Mouse (Mus musculus) MEL (cell line): ENCODE measurements at regions not wholly inside any gene's neighbourhood (a gene's known extent, or its start where the extent isn't known, plus 50 kb on each side); places are given as distances from the start of the nearest gene placed in this dataset.

Experiments used
- CHD2 ChIP-seq: IDR thresholded peaks from 2 replicates; pipeline ENCODE4 v1.6.1; 2011; ENCODE audit warnings: low read length, improper control_type of control experiment
- CTCF ChIP-seq, 3 experiments: IDR thresholded peaks in 2 of 3; conservative IDR thresholded peaks in 1 of 3; 2 replicates each; pipeline ENCODE4 v1.5.1; 2011 to 2012; ENCODE audit warnings: low read length in 3 of 3, low read depth in 2 of 3, mild to moderate bottlenecking in 2 of 3, improper control_type of control experiment in 1 of 3, inconsistent platforms in 1 of 3, mixed read lengths in 1 of 3, moderate library complexity in 1 of 3; ENCODE audit not compliant: control insufficient read depth in 1 of 3, insufficient read depth in 1 of 3, poor library complexity in 1 of 3, severe bottlenecking in 1 of 3
- E2F4 ChIP-seq: IDR thresholded peaks from 2 replicates; pipeline ENCODE4 v1.6.1; 2011; ENCODE audit warnings: low read depth, low read length, improper control_type of control experiment, borderline replicate concordance
- GATA1 ChIP-seq: IDR thresholded peaks from 2 replicates; pipeline ENCODE4 v1.6.1; 2011; ENCODE audit warnings: low read depth, low read length, improper control_type of control experiment
- HCFC1 ChIP-seq: IDR thresholded peaks from 2 replicates; pipeline ENCODE4 v1.6.1; 2012; ENCODE audit warnings: low read depth, mild to moderate bottlenecking, inconsistent platforms, low read length, improper control_type of control experiment, moderate library complexity
- POLR2A ChIP-seq, 2 experiments: IDR thresholded peaks; 2 replicates each; pipeline ENCODE4 v1.6.1; 2011 to 2012; ENCODE audit warnings: low read length in 2 of 2, mild to moderate bottlenecking in 2 of 2, control low read depth in 1 of 2, improper control_type of control experiment in 1 of 2, low read depth in 1 of 2, moderate library complexity in 1 of 2; ENCODE audit not compliant: control insufficient read depth in 1 of 2, insufficient read depth in 1 of 2, poor library complexity in 1 of 2
- POLR2AphosphoS2 ChIP-seq: IDR thresholded peaks from 2 replicates; pipeline ENCODE4 v1.6.1; 2011; ENCODE audit warnings: low read length, improper control_type of control experiment
- RCOR1 ChIP-seq: IDR thresholded peaks from 2 replicates; pipeline ENCODE4 v1.6.1; 2012; ENCODE audit warnings: low read depth, mild to moderate bottlenecking, inconsistent platforms, low read length, improper control_type of control experiment
- SIN3A ChIP-seq: IDR thresholded peaks from 2 replicates; pipeline ENCODE4 v1.6.1; 2012; ENCODE audit warnings: low read length, improper control_type of control experiment, inconsistent platforms
- TBP ChIP-seq: IDR thresholded peaks from 2 replicates; pipeline ENCODE4 v1.8.0; 2011; ENCODE audit warnings: low read depth, low read length, improper control_type of control experiment
- USF1 ChIP-seq: IDR thresholded peaks from 2 replicates; pipeline ENCODE4 v1.6.1; 2014; ENCODE audit warnings: low read depth, mild to moderate bottlenecking, inconsistent platforms, low read length, improper control_type of control experiment, moderate library complexity
- USF2 ChIP-seq, 2 experiments: IDR thresholded peaks; 2 replicates each; pipeline ENCODE4 v1.6.1; 2011 to 2012; ENCODE audit warnings: improper control_type of control experiment in 2 of 2, low read length in 2 of 2, borderline replicate concordance in 1 of 2, inconsistent platforms in 1 of 2, low read depth in 1 of 2, mild to moderate bottlenecking in 1 of 2; ENCODE audit not compliant: insufficient read depth in 1 of 2

DNA sequence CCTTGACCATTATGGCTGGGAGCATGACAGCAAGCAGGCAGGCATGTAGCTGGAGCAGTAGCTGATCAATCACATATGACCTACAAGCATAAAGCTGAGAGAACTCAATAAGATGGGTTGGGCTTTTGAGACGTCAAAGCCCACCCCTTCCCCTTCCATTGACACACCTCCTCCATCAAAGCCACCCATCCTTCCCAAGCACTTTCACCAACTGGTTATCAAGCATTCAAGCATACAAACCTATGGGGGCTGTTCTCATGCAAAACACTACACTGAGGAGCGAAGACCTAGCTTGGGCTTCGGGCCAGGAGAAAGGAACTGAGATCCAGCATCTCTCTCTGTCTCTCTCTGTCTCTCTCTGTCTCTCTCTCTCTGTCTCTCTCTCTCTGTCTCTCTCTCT lies 118.4 kb upstream of the Tle3 start:
- TF ChIP-seq TBP = no peak
- TF ChIP-seq USF2 (IDR thresholded peaks at IDR 0.05; ENCODE audit: borderline replicate concordance in 1 of 2, insufficient read depth in 1 of 2, low read depth in 1 of 2, low read length in 2 of 2) = no peak
- no peak for TF ChIP-seq CTCF (IDR thresholded peaks at IDR 0.05 in 2 of 3, conservative IDR thresholded peaks at IDR 0.05 in 1 of 3; ENCODE audit: control insufficient read depth in 1 of 3, insufficient read depth in 1 of 3, low read depth in 2 of 3, low read length in 3 of 3, poor library complexity in 1 of 3, severe bottlenecking in 1 of 3)
- TF ChIP-seq GATA1 = no peak
- TF ChIP-seq SIN3A = no peak
- TF ChIP-seq POLR2AphosphoS2 = no peak
- no peak for TF ChIP-seq USF1
- no peak for TF ChIP-seq CHD2
- TF ChIP-seq E2F4 = no peak
- TF ChIP-seq HCFC1 = no peak
- no peak for TF ChIP-seq POLR2A (IDR thresholded peaks at IDR 0.05; ENCODE audit: control insufficient read depth in 1 of 2, insufficient read depth in 1 of 2, low read depth in 1 of 2, low read length in 2 of 2, poor library complexity in 1 of 2)
- no peak for TF ChIP-seq RCOR1
